Comparison of ENCODE assay signal across 8 mouse cellular contexts in the genomic region with DNA sequence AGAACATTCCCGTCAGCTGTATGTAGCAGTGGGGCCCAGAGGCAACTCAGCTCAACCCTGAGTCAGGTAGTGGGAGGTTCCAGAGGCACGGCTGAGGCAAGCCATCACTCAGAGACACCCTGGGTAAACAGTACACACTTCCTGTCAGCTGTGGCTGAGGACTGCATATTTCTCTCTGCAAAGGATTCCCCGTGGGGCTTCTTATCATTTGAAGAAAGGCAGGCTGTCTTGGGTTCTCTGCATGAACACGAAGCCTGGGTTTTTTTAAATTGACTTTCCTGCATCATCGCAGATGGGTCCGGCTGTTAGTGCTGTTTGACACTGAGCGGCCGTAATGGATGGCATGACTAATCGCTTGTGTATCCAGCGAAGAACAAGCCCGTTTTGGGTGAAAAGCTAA. TPM values are rescaled to one million over a fixed set of nuclear protein-coding genes. Genes with fewer than 3 reads are reported as not detected.
DNase-seq lines count a peak whose midpoint lies in the region; ATAC-seq lines count a peak whose summit lies in the region.

No protein-coding gene starts in this region.

- 28% methylated on average over 11 of the region's 11 CpGs for WGBS in heart, embryonic 12.5 days
- WGBS in liver, embryonic 16.5 days (ENCODE audit: insufficient replicate concordance): 28% methylated on average over 11 of the region's 11 CpGs
- 8% methylated on average over 11 of the region's 11 CpGs for WGBS in stomach, embryonic 16.5 days

- H3K9ac ChIP-seq in heart, embryonic 12.5 days: no peak overlapping the region
- H3K9ac ChIP-seq in liver, embryonic 16.5 days (ENCODE audit: low read depth, low read length): no peak overlapping the region
- H3K9ac ChIP-seq in stomach, embryonic 16.5 days (ENCODE audit: low read length): no peak overlapping the region

- ATAC-seq in heart, embryonic 12.5 days (ENCODE audit: insufficient number of reproducible peaks, low FRiP score): peak; percentile 74; the same call in 1 of the 2 replicates
- peak; percentile 30; the same call in 1 of the 2 replicates for ATAC-seq in liver, embryonic 16.5 days (ENCODE audit: low read depth)
- peak; percentile 82 for ATAC-seq in stomach, embryonic 16.5 days (ENCODE audit: insufficient read depth, low FRiP score)

- no peak overlapping the region for H3K27ac ChIP-seq in heart, embryonic 12.5 days (ENCODE audit: poor library complexity, severe bottlenecking)
- no peak overlapping the region for H3K27ac ChIP-seq in liver, embryonic 16.5 days (ENCODE audit: low read length)
- no peak overlapping the region for H3K27ac ChIP-seq in stomach, embryonic 16.5 days (ENCODE audit: low read length)

- no peaks in the 10 kb centered on the region for H3K27me3 ChIP-seq in heart, embryonic 12.5 days (replicated peaks)
- H3K27me3 ChIP-seq in liver, embryonic 16.5 days (ENCODE audit: control insufficient read depth, insufficient read depth, low read depth, low read length): no peaks in the 10 kb centered on the region
- no peaks in the 10 kb centered on the region for H3K27me3 ChIP-seq in stomach, embryonic 16.5 days (ENCODE audit: control insufficient read depth, insufficient read depth, low read length)

- no peaks in the 10 kb centered on the region for H3K36me3 ChIP-seq in heart, embryonic 12.5 days
- H3K36me3 ChIP-seq in liver, embryonic 16.5 days (ENCODE audit: control insufficient read depth, insufficient read depth): no peaks in the 10 kb centered on the region
- H3K36me3 ChIP-seq in stomach, embryonic 16.5 days (ENCODE audit: control insufficient read depth, insufficient read depth, low read length): no peaks in the 10 kb centered on the region

- peaks cover 7% of the 10 kb centered on the region for H3K4me1 ChIP-seq in heart, embryonic 12.5 days (replicated peaks)
- H3K4me1 ChIP-seq in liver, embryonic 16.5 days (ENCODE audit: control insufficient read depth, low read depth, low read length): no peaks in the 10 kb centered on the region
- peaks cover 10% of the 10 kb centered on the region for H3K4me1 ChIP-seq in stomach, embryonic 16.5 days (ENCODE audit: control insufficient read depth, insufficient read depth, low read length)

- H3K4me3 ChIP-seq in heart, embryonic 12.5 days: no peak overlapping the region
- H3K4me3 ChIP-seq in liver, embryonic 16.5 days (ENCODE audit: low read depth, low read length): no peak overlapping the region
- H3K4me3 ChIP-seq in stomach, embryonic 16.5 days (replicated peaks; ENCODE audit: low read length): no peak overlapping the region

- H3K9me3 ChIP-seq in heart, embryonic 12.5 days (replicated peaks): peaks cover 9% of the 10 kb centered on the region; the same call in 1 of the 2 replicates
- H3K9me3 ChIP-seq in liver, embryonic 16.5 days (replicated peaks; ENCODE audit: control insufficient read depth, low read length): no peaks in the 10 kb centered on the region
- no peaks in the 10 kb centered on the region for H3K9me3 ChIP-seq in stomach, embryonic 16.5 days (replicated peaks; ENCODE audit: control insufficient read depth, low read length)

- DNase-seq in 416B (ENCODE audit: low read depth) (peak; percentile 18), MN1 (ENCODE audit: low spot score) (peak; percentile 82)
- DNase-seq in cerebellum, postnatal 14 days: no peak
- no peak for DNase-seq in frontal cortex, adult 2 months (ENCODE audit: extremely low spot score in 1 of 2, low spot score in 1 of 2)
- DNase-seq in gastrocnemius, postnatal 25 days: no peak

- H3K4me2 ChIP-seq in heart, embryonic 12.5 days: peak overlapping the region; percentile 40
- no peak overlapping the region for H3K4me2 ChIP-seq in liver, embryonic 16.5 days (ENCODE audit: low read depth, low read length)
- peak overlapping the region; percentile 25; the same call in 1 of the 2 replicates for H3K4me2 ChIP-seq in stomach, embryonic 16.5 days (ENCODE audit: low read depth, low read length)

RNA-seq across cellular contexts. Expression of a gene that starts 21.3 kb away (rescaled TPM):
- 0.27 and 0.28 TPM in 2 replicates for polyA plus RNA-seq in heart, embryonic 12.5 days (2016; fragmentation: Nextera tagmentation; extraction: Ambion mirVana)
- 0.05 TPM in 1 of 2 replicates, not detected in the other for polyA plus RNA-seq in liver, embryonic 16.5 days (2015; fragmentation: Nextera tagmentation; extraction: Ambion mirVana)
- polyA plus RNA-seq in stomach, embryonic 16.5 days (2015; fragmentation: Nextera tagmentation; extraction: Ambion mirVana): 1.1 and 1.2 TPM in 2 replicates
- 21.5 and 22.2 TPM in 2 replicates for polyA plus RNA-seq in frontal cortex, adult 2 months (2012; rRNA removed)
- under 1 TPM; 0.27 to 0.31 TPM for total RNA-seq in gastrocnemius, postnatal 25 days (2021)

RNA-seq across cellular contexts. Expression of a gene that starts 56.9 kb away (rescaled TPM):
- 13.2 and 13.6 TPM in 2 replicates for polyA plus RNA-seq in heart, embryonic 12.5 days (2016; fragmentation: Nextera tagmentation; extraction: Ambion mirVana)
- polyA plus RNA-seq in liver, embryonic 16.5 days (2015; fragmentation: Nextera tagmentation; extraction: Ambion mirVana): 5.9 and 6.3 TPM in 2 replicates
- 15.1 and 16.5 TPM in 2 replicates for polyA plus RNA-seq in stomach, embryonic 16.5 days (2015; fragmentation: Nextera tagmentation; extraction: Ambion mirVana)
- 40.6 and 42.8 TPM in 2 replicates for polyA plus RNA-seq in frontal cortex, adult 2 months (2012; rRNA removed)
- total RNA-seq in gastrocnemius, postnatal 25 days (2021): 1 to 10 TPM; 2.7 to 3.8 TPM

RNA-seq across cellular contexts. Expression of a gene that starts 59.2 kb away (rescaled TPM):
- polyA plus RNA-seq in heart, embryonic 12.5 days (2016; fragmentation: Nextera tagmentation; extraction: Ambion mirVana): 30.5 and 34.1 TPM in 2 replicates
- 16.4 and 16.7 TPM in 2 replicates for polyA plus RNA-seq in liver, embryonic 16.5 days (2015; fragmentation: Nextera tagmentation; extraction: Ambion mirVana)
- polyA plus RNA-seq in stomach, embryonic 16.5 days (2015; fragmentation: Nextera tagmentation; extraction: Ambion mirVana): 34.4 and 38.7 TPM in 2 replicates
- 13.1 and 13.7 TPM in 2 replicates for polyA plus RNA-seq in frontal cortex, adult 2 months (2012; rRNA removed)
- 1 to 10 TPM; 1.7 to 2.9 TPM for total RNA-seq in gastrocnemius, postnatal 25 days (2021)

Comparison
In these comparisons a context has a peak if more than half of its experiments do, and no peak if none do; other contexts are left out.
1. DNase-seq: peak in 416B (single experiment) and MN1 (single experiment); none in cerebellum, postnatal 14 days (0 of 2), frontal cortex, adult 2 months (0 of 2) and gastrocnemius, postnatal 25 days (single experiment).
2. ATAC-seq: peak in every context shown above with its lines; median percentile 82 in stomach, embryonic 16.5 days; 74 in heart, embryonic 12.5 days; 30 in liver, embryonic 16.5 days.
3. RNA of a gene that starts 21.3 kb away (polyA plus RNA-seq): 21.5 to 22.2 TPM in frontal cortex, adult 2 months; 1.1 to 1.2 TPM in stomach, embryonic 16.5 days, 0.27 to 0.28 TPM in heart, embryonic 12.5 days and 0.05 TPM in liver, embryonic 16.5 days; every median in the first group is over 10 times any median in the second.